Mouse (Mus musculus) kidney, embryonic 15.5 days (tissue): ENCODE data around the gene Olfr568. TPM values are rescaled to one million over a fixed set of nuclear protein-coding genes. Genes with fewer than 3 reads are reported as not detected.

Experiments
- polyA plus RNA-seq: library from polyadenylated mRNA; unstranded; fragments of >200 nt; fragmentation: Nextera tagmentation; extraction: Ambion mirVana; gene quantifications from 2 replicates; pipeline ENCODE4 v1.2.1, GENCODE M21; 2015

Gene Olfr568
- polyA plus RNA-seq, 1 experiment from 2014 or later, result not detected

Other genes with a start within 250 kb of the Olfr568 start
- not detected in 2 replicates for gene Olfr554, start 238.7 kb upstream of the Olfr568 start, polyA plus RNA-seq
- not detected in 2 replicates for gene Olfr555, start 218.3 kb upstream of the Olfr568 start, polyA plus RNA-seq
- gene Olfr556, start 212.2 kb upstream of the Olfr568 start, polyA plus RNA-seq, result not detected in 2 replicates
- gene Trim68, start 189.8 kb upstream of the Olfr568 start, polyA plus RNA-seq, result 13.0 and 15.5 TPM in 2 replicates
- not detected in 2 replicates for gene Olfr557, start 181.2 kb upstream of the Olfr568 start, polyA plus RNA-seq
- gene Olfr558, start 174.9 kb upstream of the Olfr568 start, polyA plus RNA-seq, result 0.78 and 0.81 TPM in 2 replicates
- not detected in 2 replicates for gene Olfr33, start 158.1 kb upstream of the Olfr568 start, polyA plus RNA-seq
- gene Olfr559, start 149.6 kb upstream of the Olfr568 start, polyA plus RNA-seq, result not detected in 2 replicates
- not detected in 2 replicates for gene Olfr560, start 117.8 kb upstream of the Olfr568 start, polyA plus RNA-seq
- 0.27 and 0.48 TPM in 2 replicates for gene Olfr78, start 117.7 kb upstream of the Olfr568 start, polyA plus RNA-seq
- not detected in 2 replicates for gene Olfr561, start 105.9 kb upstream of the Olfr568 start, polyA plus RNA-seq
- not detected in 2 replicates for gene Olfr564, start 73.6 kb upstream of the Olfr568 start, polyA plus RNA-seq
- not detected in 2 replicates for gene Olfr566, start 18.4 kb upstream of the Olfr568 start, polyA plus RNA-seq
- not detected in 2 replicates for gene Olfr569, start 13.8 kb downstream of the Olfr568 start, polyA plus RNA-seq
- not detected in 2 replicates for gene Olfr570, start 17.5 kb downstream of the Olfr568 start, polyA plus RNA-seq
- gene Olfr571, start 40.4 kb downstream of the Olfr568 start, polyA plus RNA-seq, result not detected in 2 replicates
- gene Olfr572, start 47.3 kb downstream of the Olfr568 start, polyA plus RNA-seq, result not detected in 2 replicates
- gene Olfr573-ps1, start 65.5 kb downstream of the Olfr568 start, polyA plus RNA-seq, result not detected in 2 replicates
- not detected in 2 replicates for gene Olfr574, start 71.3 kb downstream of the Olfr568 start, polyA plus RNA-seq
- not detected in 2 replicates for gene Olfr575, start 81.7 kb downstream of the Olfr568 start, polyA plus RNA-seq
- not detected in 2 replicates for gene Olfr576, start 85.5 kb downstream of the Olfr568 start, polyA plus RNA-seq
- not detected in 2 replicates for gene Olfr577, start 98.8 kb downstream of the Olfr568 start, polyA plus RNA-seq
- gene Olfr578, start 112.2 kb downstream of the Olfr568 start, polyA plus RNA-seq, result not detected in 2 replicates
- gene Olfr582, start 160.9 kb downstream of the Olfr568 start, polyA plus RNA-seq, result not detected in 2 replicates
- not detected in 2 replicates for gene Olfr583, start 174.2 kb downstream of the Olfr568 start, polyA plus RNA-seq
- gene Olfr584, start 204.8 kb downstream of the Olfr568 start, polyA plus RNA-seq, result not detected in 2 replicates
- gene Olfr585, start 220.6 kb downstream of the Olfr568 start, polyA plus RNA-seq, result not detected in 2 replicates
- gene Olfr586, start 248.5 kb downstream of the Olfr568 start, polyA plus RNA-seq, result not detected in 2 replicates